Mouse (Mus musculus) liver, embryonic 14.5 days (tissue): ENCODE results near the gene Lcmt1. TPM values are rescaled to one million over a fixed set of nuclear protein-coding genes. Genes with fewer than 3 reads are reported as not detected.

ENCODE experiments used
- ATAC-seq: fragments of 200-750 bp; cut with Nextera tagmentation; 2 replicates; pipeline ENCODE4 v1.8.0; 2017; ENCODE audit warnings: moderate number of reproducible peaks, mild to moderate bottlenecking, moderate library complexity; ENCODE audit not compliant: insufficient read depth
- DNase-seq, 3 experiments: peaks; one replicate each; pipeline ENCODE4 v3.0.0-alpha.2; 2012 to 2013; ENCODE audit warnings: low read depth in 3 of 3, low spot score in 3 of 3
- H3K27ac ChIP-seq: fragments of 300-500 bp; sonication (generic); 2 replicates; pipeline ENCODE4 v1.5.1; 2014; ENCODE audit warnings: moderate library complexity, mild to moderate bottlenecking, control low read depth, inconsistent platforms
- H3K27me3 ChIP-seq: fragments of 300-500 bp; sonication (generic); 2 replicates; pipeline ENCODE4 v1.6.1; 2014; ENCODE audit warnings: mild to moderate bottlenecking, low read length, moderate library complexity; ENCODE audit not compliant: control insufficient read depth, insufficient read depth
- H3K36me3 ChIP-seq: fragments of 300-500 bp; sonication (generic); replicated peaks from 2 replicates; pipeline ENCODE4 v1.6.1; 2014; ENCODE audit warnings: low read depth; ENCODE audit not compliant: control insufficient read depth, insufficient read depth
- H3K4me1 ChIP-seq, 2 experiments: fragments of 200-500 bp in 1 of 2; fragments of 300-500 bp in 1 of 2; sonication (generic) in 1 of 2; replicated peaks; 2 replicates each; pipeline ENCODE4 v1.6.1; 2012 to 2014; ENCODE audit warnings: antibody characterized with exemption in 1 of 2, inconsistent platforms in 1 of 2, low read length in 1 of 2; ENCODE audit not compliant: control insufficient read depth in 2 of 2, insufficient read depth in 2 of 2
- H3K4me2 ChIP-seq: fragments of 300-500 bp; sonication (generic); 2 replicates; pipeline ENCODE4 v1.6.1; 2014; ENCODE audit warnings: low read depth, mild to moderate bottlenecking, control low read depth, moderate library complexity
- H3K4me3 ChIP-seq, 2 experiments: fragments of 200-500 bp in 1 of 2; fragments of 300-500 bp in 1 of 2; sonication (generic) in 1 of 2; 2 replicates each; pipeline ENCODE4 v1.5.1; 2012 to 2014; ENCODE audit warnings: low read depth in 2 of 2, low read length in 2 of 2, mild to moderate bottlenecking in 2 of 2, control low read depth in 1 of 2, inconsistent platforms in 1 of 2, moderate library complexity in 1 of 2; ENCODE audit not compliant: insufficient read depth in 1 of 2
- H3K9ac ChIP-seq: fragments of 300-500 bp; sonication (generic); replicated peaks from 2 replicates; pipeline ENCODE4 v1.6.1; 2014; ENCODE audit warnings: mild to moderate bottlenecking, control low read depth, moderate library complexity
- H3K9me3 ChIP-seq: fragments of 300-500 bp; sonication (generic); 2 replicates; pipeline ENCODE4 v1.6.1; 2016; ENCODE audit warnings: low read length, mixed read lengths; ENCODE audit not compliant: control insufficient read depth
- CTCF ChIP-seq: IDR thresholded peaks from 2 replicates; pipeline ENCODE4 v1.5.1; 2016; ENCODE audit warnings: antibody characterized with exemption, low read depth, control low read depth
- EP300 ChIP-seq: IDR thresholded peaks from 2 replicates; pipeline ENCODE4 v1.6.1; 2016; ENCODE audit warnings: antibody characterized with exemption, low read depth
- WGBS: fragments of 180-500 bp; shearing (Covaris S2); extraction: QIAGEN DNeasy Blood & Tissue Kit; methylation state at CpG from one replicate; pipeline ENCODE4 v1.1.7; 2014; ENCODE audit not compliant: insufficient replicate concordance; 5-methylcytosine and 5-hydroxymethylcytosine counted together
- polyA plus RNA-seq, 2 experiments: library from polyadenylated mRNA; depleted of rRNA in 1 of 2; stranded (reverse) in 1 of 2; unstranded in 1 of 2; fragments of >200 nt; fragmentation: Nextera tagmentation in 1 of 2; extraction: Ambion mirVana in 1 of 2; gene quantifications; 2 replicates each; pipeline versions ENCODE4 v1.2.1 to v1.2.3; 2012 to 2014

Gene Lcmt1
- polyA plus RNA-seq, 2 experiments: 18.6 to 23.6 TPM

GRCm38 (mm10) chr7:123452551-123452950 is 83.0 kb downstream of the Lcmt1 start:
- Histone ChIP-seq H3K36me3 (no peaks in the 10 kb centered on the region), H3K27ac (no peak overlapping the region), H3K27me3 (no peaks in the 10 kb centered on the region), H3K4me1 (peaks cover 14 to 27% of the 10 kb centered on the region in 2 experiments), H3K9me3 (no peaks in the 10 kb centered on the region), H3K4me2 (no peak overlapping the region), H3K4me3 (no peak overlapping the region), H3K9ac (no peak overlapping the region)
- TF ChIP-seq CTCF (no peak), EP300 (no peak)
- WGBS: 68% methylated on average over 6 of the region's 6 CpGs
- DNase-seq: no peak
- no peak for ATAC-seq

DNA sequence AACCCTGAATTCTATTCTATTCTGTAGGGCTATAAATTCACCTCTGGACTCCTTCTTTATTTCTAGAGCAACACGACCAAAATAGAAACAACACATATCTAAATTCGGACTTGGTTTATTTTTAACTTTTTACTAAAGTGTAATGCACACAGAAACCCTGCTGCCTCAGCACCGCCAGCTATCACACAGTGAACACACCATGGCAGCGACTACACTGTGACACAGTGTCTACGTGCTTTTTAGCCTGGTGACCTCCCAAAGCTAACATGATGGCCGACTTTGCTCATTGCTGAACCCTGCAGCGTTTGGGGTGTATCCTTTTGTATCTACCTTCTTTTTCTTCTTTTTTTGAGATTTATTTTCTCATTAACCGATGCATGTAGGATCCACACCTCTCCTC is 83.5 kb downstream of the Lcmt1 start:
- H3K27me3 ChIP-seq: no peaks in the 10 kb centered on the region
- H3K9ac ChIP-seq: no peak overlapping the region
- H3K27ac ChIP-seq: no peak overlapping the region
- H3K4me3 ChIP-seq: no peak overlapping the region
- no peak for ATAC-seq
- no peaks in the 10 kb centered on the region for H3K9me3 ChIP-seq
- H3K4me1 ChIP-seq: peaks cover 19 to 32% of the 10 kb centered on the region in 2 experiments
- 68% methylated on average over 8 of the region's 8 CpGs for WGBS
- no peaks in the 10 kb centered on the region for H3K36me3 ChIP-seq
- DNase-seq: no peak
- no peak overlapping the region for H3K4me2 ChIP-seq
- TF ChIP-seq EP300 (no peak), CTCF (no peak)

DNA sequence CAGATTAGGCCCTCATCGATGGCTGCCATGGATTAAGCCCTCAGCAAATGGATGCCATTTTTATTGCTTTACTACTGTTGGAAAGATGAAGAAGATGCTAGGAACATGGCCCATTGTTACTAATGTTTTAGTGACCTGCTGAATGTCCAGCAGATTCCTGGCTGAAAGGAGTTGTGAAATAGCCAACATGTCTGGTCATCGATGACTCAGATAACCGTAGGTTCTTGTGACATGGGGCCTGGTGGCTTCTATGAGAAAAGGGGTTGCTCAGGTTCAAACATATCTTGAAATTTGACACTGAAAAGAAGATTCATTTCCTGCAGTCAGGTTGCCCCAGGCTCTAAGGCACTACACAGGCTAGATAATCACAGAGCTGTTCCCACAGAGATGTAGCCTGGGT is 85.5 kb downstream of the Lcmt1 start:
- Histone ChIP-seq H3K27ac (no peak overlapping the region), H3K36me3 (no peaks in the 10 kb centered on the region), H3K4me3 (no peak overlapping the region), H3K4me1 (peaks cover 37 to 50% of the 10 kb centered on the region in 2 experiments), H3K4me2 (no peak overlapping the region), H3K9ac (no peak overlapping the region), H3K9me3 (no peaks in the 10 kb centered on the region), H3K27me3 (no peaks in the 10 kb centered on the region)
- no peak for ATAC-seq
- DNase-seq: no peak
- no peak for TF ChIP-seq CTCF
- no peak for TF ChIP-seq EP300
- WGBS: 87% methylated on average over 3 of the region's 3 CpGs

DNA sequence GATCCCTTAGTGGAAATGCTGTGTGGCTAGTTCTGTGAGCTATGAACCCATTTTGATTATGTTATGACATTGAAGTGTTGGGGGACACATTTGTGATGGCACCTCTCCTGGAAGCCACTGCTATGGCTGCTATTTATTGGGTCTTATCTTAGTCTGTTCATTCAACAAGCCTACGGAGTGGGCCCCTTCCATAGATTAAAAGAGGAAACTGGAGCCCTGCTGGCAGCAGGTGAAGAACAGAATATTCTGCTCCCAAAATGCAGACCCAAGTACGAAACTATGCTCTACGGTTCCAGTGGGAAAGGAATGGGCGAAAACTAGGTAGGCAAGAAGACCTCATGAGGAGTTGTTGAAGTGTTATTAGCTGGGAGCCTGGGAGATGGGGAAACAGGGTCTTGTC is 88.7 kb downstream of the Lcmt1 start:
- 44% methylated on average over 4 of the region's 4 CpGs for whole genome bisulfite sequencing
- no peak overlapping the region for H3K4me3 ChIP-seq
- H3K9ac ChIP-seq: no peak overlapping the region
- no peaks in the 10 kb centered on the region for H3K36me3 ChIP-seq
- no peaks in the 10 kb centered on the region for H3K9me3 ChIP-seq
- peak overlapping the region; percentile 51 for H3K4me2 ChIP-seq
- H3K27ac ChIP-seq: peak overlapping the region; percentile 44
- H3K4me1 ChIP-seq: peaks cover 57 to 69% of the 10 kb centered on the region in 2 experiments
- no peak for TF ChIP-seq EP300
- TF ChIP-seq CTCF: no peak
- DNase-seq (no peak), ATAC-seq (no peak)
- no peaks in the 10 kb centered on the region for H3K27me3 ChIP-seq

GRCm38 (mm10) chr7:123459247-123459646 is 89.7 kb downstream of the Lcmt1 start:
- TF ChIP-seq EP300 (peak; percentile 88), CTCF (no peak)
- Histone ChIP-seq H3K27me3 (no peaks in the 10 kb centered on the region), H3K27ac (peak overlapping the region; percentile 89), H3K4me2 (peak overlapping the region; percentile 54), H3K9me3 (no peaks in the 10 kb centered on the region), H3K36me3 (no peaks in the 10 kb centered on the region), H3K4me1 (peaks cover 57 to 70% of the 10 kb centered on the region in 2 experiments), H3K4me3 (peak overlapping the region in 1 of 2 experiments; percentile 11; a peak in 1 of 4 replicates), H3K9ac (peak overlapping the region; percentile 43; the same call in 1 of the 2 replicates)
- ATAC-seq (peak; percentile 69), DNase-seq (peak; percentile 69 to 74 (median 70))
- WGBS: 18% methylated on average over 4 of the region's 4 CpGs
